Mouse (Mus musculus): ENCODE measurements around the gene Olfr874. TPM values are rescaled to one million over a fixed set of nuclear protein-coding genes. Genes with fewer than 3 reads are reported as not detected.
"Not testable (repeated sequence)": the region's sequence is repeated elsewhere in the genome, so short reads cannot be mapped to it uniquely, and the experiment has no call there.

Olfr874 gene
- total RNA-seq (2021), result not detected
- long read RNA-seq, experiment 1, result 0 reads
- long read RNA-seq, experiment 2, result 0 reads

DNA sequence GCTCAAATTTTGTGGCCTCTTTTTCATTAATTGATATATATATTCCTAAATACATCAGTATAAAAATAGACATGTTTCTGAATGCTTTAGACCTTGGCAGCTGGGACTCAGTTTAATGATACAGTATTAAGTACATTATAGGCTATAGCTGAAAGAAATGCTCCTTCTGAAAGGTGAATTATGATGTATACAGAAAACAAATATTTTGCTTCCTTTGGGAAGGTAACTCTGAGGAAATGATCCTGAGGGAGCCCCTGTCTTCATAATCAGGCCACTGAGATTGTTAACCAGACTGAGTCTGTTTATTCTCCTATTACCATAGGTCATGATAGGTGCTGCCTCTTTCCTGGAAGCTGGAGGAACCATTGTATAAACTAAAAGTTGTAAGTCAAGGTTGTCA is at the start of gene Olfr874:
Gene Olfr874 (plus strand): TSS at position 301 of the 400 bp plus-strand sequence.
- DNase-seq, result no peak
- intact Hi-C loops (cut with DNase I), result no loop called here

DNA sequence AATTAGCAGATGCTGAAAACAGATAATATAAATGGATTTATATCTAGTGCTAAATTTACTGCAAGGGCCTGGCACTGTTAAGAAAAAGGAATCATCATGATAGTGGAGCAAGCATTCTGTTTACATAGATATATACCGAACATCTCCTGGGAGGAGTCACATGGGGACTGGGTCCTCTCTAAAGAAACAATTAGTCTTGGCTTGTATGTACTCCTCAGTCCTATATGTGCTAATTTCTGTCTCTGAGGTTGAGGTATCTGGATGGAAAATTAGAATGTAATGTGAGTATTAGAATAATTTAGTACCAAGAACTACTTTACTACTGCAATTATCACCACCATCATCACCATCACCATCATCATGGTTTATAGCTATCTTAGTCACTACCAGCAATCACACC is 28.8 kb upstream of the Olfr874 start, which contains the start of gene Olfr160:
Gene Olfr160 (minus strand): TSS at position 101 of the 400 bp plus-strand sequence.
- intact Hi-C loops (cut with DNase I), result no loop called here
- no peak for DNase-seq

DNA sequence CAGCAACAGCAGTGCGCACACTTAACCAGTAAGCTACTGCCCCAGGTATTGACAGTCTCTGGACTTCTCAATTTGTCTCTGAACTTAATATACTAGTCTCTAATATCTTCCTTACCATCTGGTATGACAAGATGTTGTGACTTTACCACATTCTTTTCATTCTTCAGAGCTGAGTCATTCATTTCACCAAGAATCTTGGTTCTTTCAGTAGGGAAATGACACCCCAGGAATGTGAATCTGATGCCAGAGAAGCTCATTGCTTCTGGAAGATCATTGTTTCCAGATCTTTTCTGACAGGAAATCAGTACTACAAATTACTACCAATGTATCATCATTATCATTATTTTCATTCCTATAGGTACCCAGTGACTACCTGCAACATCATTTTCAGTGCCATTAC is 10.6 kb upstream of the Olfr874 start:
- intact Hi-C loops (cut with DNase I), result no loop called here
- DNase-seq, result no peak

DNA sequence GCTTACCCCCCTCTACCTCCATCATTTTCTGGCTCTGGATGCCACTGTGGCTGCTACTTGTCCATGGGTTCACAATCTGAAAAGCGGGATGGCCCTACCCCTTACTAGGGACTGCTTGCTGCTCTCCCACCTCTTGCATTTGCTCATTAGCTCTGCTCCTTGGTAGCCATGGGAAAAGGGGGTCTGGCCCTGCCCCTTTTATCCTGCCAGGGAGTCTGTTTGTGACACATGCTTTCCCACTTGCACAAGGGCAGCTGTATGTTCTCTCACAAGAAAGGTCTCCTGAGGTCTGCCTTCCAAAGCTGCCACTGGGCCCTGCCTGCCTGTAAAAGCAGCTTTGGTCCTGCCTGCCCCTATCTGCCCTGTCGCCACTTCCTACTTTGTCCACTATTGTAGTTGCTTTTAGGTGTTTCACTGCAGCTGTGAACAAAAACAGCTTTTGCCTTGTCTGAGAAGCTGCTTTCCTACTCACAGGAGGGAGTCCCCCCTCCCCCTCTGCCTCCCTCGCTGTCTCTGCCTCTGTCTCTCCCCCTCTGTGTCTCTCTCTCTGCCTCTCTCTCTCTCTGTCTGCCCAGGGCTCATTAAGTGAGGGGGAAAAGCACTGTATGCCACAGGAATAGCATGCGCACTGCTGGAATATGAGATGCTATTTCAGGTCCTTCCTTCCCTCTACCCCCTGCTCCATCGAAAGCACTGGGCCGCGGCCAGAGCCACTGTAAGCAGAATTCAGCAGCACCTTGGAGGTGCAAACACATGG is 5.6 kb downstream of the Olfr874 start:
- intact Hi-C loops (cut with DNase I), result no loop called here
- no peak for DNase-seq

DNA sequence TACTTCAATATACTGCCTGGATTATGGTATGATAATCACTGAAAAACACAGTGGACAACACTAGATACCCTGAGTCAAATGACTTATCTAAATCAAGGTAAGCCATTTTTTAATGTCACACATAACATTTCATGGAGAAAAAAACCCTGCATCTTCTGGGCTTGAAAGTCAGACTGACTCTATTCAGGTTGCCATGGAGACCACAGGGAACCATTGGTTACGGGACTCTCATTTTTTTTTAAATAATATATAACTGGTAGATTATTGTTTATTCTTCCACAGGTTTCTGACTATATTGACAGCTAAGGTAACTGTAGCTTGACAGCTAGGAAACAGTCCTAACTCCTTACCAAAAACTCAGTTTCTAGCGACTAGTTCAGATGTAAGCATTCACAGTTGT is 6.6 kb downstream of the Olfr874 start:
- no peak for DNase-seq
- intact Hi-C loops (cut with DNase I), result no loop called here

DNA sequence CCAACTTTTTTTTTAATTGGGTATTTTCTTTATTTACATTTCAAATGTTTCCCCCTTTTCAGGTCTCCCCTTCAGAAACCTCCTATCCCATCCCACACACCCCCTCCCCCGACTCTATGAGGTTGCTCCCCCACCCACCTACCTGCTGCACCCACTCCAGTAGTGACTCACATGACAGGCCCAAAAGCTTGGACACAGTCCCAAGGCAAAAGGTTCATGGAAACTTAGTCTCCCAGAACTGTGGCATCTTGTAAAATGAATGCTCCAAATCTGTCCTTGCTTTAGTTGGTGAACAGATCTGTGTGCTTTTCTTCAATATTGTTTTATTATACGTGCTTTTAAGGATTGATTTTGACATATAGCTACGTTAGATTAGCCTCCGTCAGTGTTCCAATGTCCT is 7.1 kb downstream of the Olfr874 start:
- intact Hi-C loops (cut with DNase I), result no loop called here
- DNase-seq, result no peak

DNA sequence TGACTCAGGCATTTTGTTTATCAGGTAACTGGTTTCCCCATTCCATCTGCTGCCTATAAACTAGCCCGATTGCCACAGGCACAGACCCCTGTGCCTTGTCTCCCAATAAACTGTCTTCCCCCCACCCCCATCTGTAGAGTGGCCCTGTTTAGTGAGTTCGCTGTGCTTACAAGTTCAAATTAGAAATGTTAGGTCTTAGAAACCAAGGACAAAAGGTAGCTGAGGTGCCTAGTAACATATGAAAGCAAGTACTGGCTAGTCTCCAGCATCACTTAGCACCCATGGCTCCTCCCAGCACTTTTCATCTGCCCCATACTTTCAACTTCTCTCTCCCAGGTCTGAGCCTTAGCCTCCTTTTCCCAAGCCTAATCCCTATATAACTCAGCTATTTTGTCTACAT is 16.8 kb downstream of the Olfr874 start:
- no peak for DNase-seq
- intact Hi-C loops (cut with DNase I), result no loop called here

DNA sequence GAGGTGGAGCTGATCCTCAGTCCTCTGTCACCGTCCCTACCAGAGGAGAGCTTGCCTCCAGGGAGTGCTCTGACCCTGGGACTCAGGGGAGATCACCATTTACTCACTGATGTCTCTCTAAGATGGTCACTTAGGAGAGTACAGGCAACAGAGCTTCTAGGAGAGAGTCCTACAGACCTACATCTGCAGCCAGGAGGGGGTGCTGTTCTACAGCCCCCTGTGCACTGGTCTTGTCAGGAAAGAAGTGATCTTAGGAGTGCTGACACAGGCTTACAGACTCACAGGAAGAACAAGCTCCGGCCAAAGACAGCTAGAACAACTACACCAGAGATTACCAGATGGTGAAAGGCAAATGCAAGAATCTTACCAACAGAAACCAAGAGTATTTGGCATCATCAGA is 17.6 kb downstream of the Olfr874 start:
- intact Hi-C loops (cut with DNase I), result no loop called here
- no peak for DNase-seq

DNA sequence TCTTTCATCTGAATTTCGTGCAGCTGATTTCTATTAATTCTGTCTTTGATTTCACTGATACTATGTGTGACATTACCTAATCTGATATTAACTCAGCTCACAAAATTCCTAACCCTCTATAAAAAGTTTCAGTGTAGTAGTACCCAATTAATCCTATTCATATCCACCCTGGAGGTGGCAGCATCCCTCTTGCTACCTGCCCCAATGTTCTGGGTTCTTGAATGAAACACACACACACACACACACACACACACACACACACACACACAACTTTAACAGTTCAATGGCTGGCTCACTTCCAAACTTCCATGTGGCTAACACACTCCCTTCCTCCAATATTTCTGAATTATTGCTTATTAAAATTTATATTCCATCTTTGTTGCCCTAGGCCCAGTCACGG is 25.8 kb downstream of the Olfr874 start:
- intact Hi-C loops (cut with DNase I), result no loop called here
- DNase-seq, result no peak

DNA sequence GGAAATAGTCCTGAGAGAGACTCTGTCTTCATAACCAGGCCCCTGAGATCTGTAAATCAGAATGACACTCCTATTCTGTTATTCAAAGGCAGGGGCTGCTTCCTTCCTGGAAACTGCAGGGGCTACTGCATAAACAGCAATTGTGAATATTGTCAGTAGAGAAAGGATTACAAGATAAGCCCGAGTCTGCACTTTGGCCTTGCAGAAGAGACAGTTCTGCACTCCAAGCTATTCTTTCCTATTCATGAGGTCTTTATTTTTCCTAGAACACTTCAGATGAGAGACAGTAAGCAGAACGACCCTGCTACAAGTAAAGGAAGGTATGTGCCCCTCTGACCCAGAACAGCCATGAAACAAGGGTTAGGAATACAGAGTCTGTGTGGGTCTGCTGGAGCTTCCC is 26.9 kb downstream of the Olfr874 start, which contains the start of gene Olfr875:
Gene Olfr875 (plus strand): TSS at position 99 of the 400 bp plus-strand sequence.
- intact Hi-C loops (cut with DNase I), result no loop called here
- no peak for DNase-seq

DNA sequence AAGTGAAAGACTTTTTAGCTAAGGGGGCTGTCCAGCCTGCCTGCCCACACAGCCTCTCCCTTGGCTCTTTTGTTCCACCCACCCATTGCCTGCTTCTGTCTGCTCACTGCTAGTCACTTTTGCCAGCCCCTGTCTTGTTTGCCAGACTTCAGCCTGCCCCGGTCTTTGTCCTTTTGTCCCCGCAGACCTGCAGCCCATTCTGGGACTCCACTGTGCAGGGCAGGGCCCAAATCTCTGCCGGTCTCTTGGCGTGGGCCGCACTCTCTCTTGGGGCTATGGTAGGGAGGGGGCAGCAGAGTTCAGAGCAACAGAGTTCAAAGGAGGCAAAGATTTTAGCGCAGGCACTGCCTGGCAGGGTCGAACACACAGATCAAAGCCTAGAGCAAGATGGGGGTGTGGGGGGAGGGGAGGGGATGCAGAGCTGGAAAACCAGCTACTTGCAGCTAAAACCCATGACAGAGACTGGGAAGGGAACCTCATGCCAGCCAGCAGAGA is 37.9 kb downstream of the Olfr874 start:
- intact Hi-C loops (cut with DNase I), result no loop called here
- DNase-seq, result no peak

DNA sequence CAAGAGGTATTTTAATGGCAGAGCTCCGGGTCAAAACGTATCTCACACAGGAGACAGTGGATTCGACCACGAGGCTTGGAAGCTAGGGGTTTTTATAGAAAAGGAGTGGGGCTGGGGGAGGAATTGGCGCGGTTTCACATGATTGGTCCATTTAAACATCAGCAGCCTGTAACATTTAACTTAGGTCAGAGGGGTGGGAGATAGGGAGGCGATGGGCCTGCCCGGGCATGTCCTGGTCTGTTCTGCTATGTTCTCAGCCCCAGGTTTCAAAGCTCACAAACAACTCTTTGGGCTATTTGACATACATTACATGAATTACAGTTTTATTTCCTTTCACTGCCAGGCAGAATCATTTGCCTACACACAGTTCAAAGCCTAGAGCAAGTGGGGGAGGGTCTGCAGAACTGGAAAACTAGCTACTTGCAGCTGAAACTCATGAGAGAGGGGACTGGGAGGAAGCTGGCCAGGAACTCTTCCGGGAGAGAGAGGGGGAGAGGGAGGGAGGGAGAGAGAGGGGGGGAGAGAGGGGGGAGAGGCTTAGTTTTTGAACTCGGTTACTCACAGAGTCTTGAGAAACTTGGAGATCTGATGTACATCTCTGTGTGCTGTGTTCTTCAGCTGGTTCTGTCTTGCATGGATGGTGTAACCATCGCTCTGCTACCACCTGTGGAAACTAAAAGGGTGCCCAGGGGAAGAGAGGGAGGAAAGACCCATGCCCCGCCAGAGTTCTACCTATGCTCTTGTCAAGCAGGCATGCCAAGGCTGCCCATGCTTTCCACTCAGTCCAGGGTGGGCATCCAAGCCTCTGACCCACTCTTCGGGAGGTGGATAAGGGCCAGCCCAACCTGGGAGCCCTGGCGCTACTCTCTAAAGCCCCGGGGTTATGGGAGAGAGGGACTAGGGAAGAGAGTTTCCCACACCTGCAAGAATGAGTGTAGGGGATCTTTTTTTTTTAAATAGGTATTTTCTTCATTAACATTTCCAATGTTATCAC is 38.8 kb downstream of the Olfr874 start:
- intact Hi-C loops (cut with DNase I); DNase-seq: not testable (repeated sequence)

DNA sequence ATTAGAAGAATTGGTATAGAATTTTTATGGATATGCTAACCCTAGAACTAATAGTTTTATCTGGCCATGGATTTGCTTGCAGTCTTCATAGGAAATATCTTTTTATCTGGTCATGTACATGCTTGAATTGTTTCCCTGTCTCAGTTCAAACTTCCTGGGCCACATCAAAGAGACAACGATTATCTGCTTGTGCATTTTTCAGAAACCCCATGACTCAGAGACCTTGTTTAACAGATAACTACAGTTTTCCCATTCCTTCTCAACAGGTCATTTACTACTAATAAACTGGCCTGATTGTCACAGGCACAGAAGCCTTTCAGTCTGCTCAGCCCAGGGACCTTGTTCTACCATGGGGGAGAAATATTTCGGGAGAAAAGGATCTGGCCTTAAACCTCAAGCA is 41.5 kb downstream of the Olfr874 start:
- no peak for DNase-seq
- intact Hi-C loops (cut with DNase I), result no loop called here

Other genes starting within 250 kb of the Olfr874 start
- gene Esam, start 217.0 kb upstream of the Olfr874 start, total RNA-seq (2021), result 10 to 100 TPM; 20.8 to 23.3 TPM
- gene Vsig2, start 205.9 kb upstream of the Olfr874 start, total RNA-seq (2021), result 1 to 10 TPM; 1.8 to 3.6 TPM
- under 1 TPM; 0.35 to 0.66 TPM for gene Nrgn, start 192.2 kb upstream of the Olfr874 start, total RNA-seq (2021)
- 1 to 10 TPM; 3.5 TPM for gene Siae, start 189.4 kb upstream of the Olfr874 start, total RNA-seq (2021)
- gene Spa17, start 131.4 kb upstream of the Olfr874 start, total RNA-seq (2021), result 1 to 10 TPM; 2.6 to 3.2 TPM
- 10 to 100 TPM; 27.7 to 32.7 TPM for gene Tbrg1, start 87.8 kb upstream of the Olfr874 start, total RNA-seq (2021)
- gene Panx3, start 75.9 kb upstream of the Olfr874 start, total RNA-seq (2021), result not detected
- gene Olfr160, start 28.9 kb upstream of the Olfr874 start, total RNA-seq (2021), result not detected
- not detected for gene Olfr875, start 26.8 kb downstream of the Olfr874 start, total RNA-seq (2021)
- not detected for gene Olfr876, start 57.9 kb downstream of the Olfr874 start, total RNA-seq (2021)
- gene Olfr877, start 109.2 kb downstream of the Olfr874 start, total RNA-seq (2021), result not detected
- not detected for gene Olfr145, start 151.6 kb downstream of the Olfr874 start, total RNA-seq (2021)
- gene Olfr878, start 172.7 kb downstream of the Olfr874 start, total RNA-seq (2021), result not detected
- gene Olfr881, start 246.7 kb downstream of the Olfr874 start, total RNA-seq (2021), result not detected